Mouse (Mus musculus) E14TG2a.4 (cell line): ENCODE data around the gene D1Pas1.

Experiments
- H3K27me3 ChIP-seq: 2 replicates; pipeline ENCODE4 v1.6.1; 2014; ENCODE audit warnings: low read length, control low read depth; ENCODE audit not compliant: insufficient read depth
- H3K36me3 ChIP-seq: 2 replicates; pipeline ENCODE4 v1.6.1; 2014; ENCODE audit warnings: low read length, control low read depth; ENCODE audit not compliant: insufficient read depth
- H3K4me1 ChIP-seq: replicated peaks from 2 replicates; pipeline ENCODE4 v1.6.1; 2014; ENCODE audit warnings: low read depth, low read length, control low read depth
- H3K4me3 ChIP-seq: replicated peaks from 2 replicates; pipeline ENCODE4 v1.5.1; 2014; ENCODE audit warnings: mild to moderate bottlenecking, low read length
- H3K9me3 ChIP-seq: 2 replicates; pipeline ENCODE4 v1.6.1; 2014; ENCODE audit warnings: low read length, control low read depth
- CTCF ChIP-seq: conservative IDR thresholded peaks from 2 replicates; pipeline ENCODE4 v1.5.1; 2014; ENCODE audit warnings: low read length
- NANOG ChIP-seq: IDR thresholded peaks from 2 replicates; pipeline ENCODE4 v1.6.1; 2014; ENCODE audit warnings: borderline replicate concordance, low read length, mixed read lengths
- POU5F1 ChIP-seq: IDR thresholded peaks from 2 replicates; pipeline ENCODE4 v1.6.1; 2014; ENCODE audit warnings: low read length, borderline replicate concordance

D1Pas1 gene

DNA sequence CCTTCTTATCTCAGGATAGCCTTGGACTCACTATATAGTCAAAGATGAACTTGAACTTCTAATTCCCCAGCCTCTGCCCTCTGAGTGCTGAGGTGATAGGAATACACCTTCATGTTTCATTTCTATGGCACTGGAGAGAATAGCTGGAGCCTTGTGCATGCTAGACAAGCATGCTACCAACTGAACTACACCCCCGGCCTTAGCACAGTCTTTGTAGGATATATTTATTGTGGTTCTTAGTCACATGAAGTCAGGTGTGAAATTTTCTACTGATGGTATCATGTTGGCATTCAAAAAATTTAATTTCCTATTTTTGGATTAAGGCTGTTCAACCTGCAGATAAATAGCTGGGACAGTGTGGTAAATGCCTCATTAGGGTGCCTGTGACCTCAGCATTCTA is 33.0 kb upstream of the D1Pas1 start:
- Histone ChIP-seq H3K4me3 (no peak overlapping the region), H3K36me3 (no peaks in the 10 kb centered on the region), H3K4me1 (peaks cover 15% of the 10 kb centered on the region), H3K27me3 (no peaks in the 10 kb centered on the region), H3K9me3 (no peaks in the 10 kb centered on the region)
- TF ChIP-seq POU5F1 = no peak
- TF ChIP-seq CTCF = no peak
- no peak for TF ChIP-seq NANOG

DNA sequence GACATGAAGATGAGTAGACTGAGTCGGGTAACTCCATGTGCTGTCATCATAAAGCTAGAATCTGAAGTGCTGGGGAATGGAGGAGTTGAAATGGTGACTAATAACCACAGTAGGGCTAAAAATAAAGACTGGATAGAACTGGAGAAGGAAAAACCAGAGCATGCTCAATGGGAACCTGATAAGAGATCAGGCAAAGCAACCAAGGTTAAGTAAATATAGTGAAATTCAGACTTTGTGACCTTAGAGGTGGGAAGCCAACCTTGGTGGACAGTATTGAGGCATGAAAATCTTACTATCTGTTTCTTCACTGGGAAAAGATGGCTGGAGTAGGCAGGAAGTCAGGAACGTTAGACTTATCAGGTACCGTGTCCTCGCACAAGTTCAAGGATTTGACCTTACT is 14.8 kb upstream of the D1Pas1 start:
- H3K4me1 ChIP-seq = peaks cover 13% of the 10 kb centered on the region
- TF ChIP-seq CTCF (no peak), POU5F1 (no peak), NANOG (no peak)
- H3K27me3 ChIP-seq = no peaks in the 10 kb centered on the region; the same call in 1 of the 2 replicates
- H3K4me3 ChIP-seq = no peak overlapping the region
- peaks cover 4% of the 10 kb centered on the region for H3K9me3 ChIP-seq
- H3K36me3 ChIP-seq = no peaks in the 10 kb centered on the region

DNA sequence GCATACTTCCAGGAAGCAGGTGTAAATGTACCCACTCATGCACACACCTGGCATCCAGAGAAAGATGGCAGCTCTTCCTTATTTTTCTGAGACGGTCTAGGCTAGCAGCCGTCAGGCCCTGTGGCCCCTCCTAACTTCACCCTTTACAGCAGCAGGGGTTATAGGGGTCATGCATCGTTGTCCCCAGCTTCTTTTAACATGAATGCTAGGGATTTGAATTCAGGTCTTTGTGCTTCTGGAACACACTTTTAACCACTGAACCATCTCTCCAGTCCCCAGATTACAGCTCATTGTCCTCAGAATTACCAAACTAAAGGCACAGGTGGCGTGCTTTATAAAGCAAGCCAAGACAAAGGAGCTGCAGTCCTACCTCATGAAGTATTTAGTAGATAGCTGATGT is 12.6 kb upstream of the D1Pas1 start:
- Histone ChIP-seq H3K27me3 (no peaks in the 10 kb centered on the region), H3K36me3 (no peaks in the 10 kb centered on the region), H3K9me3 (no peaks in the 10 kb centered on the region), H3K4me3 (no peak overlapping the region), H3K4me1 (peaks cover 13% of the 10 kb centered on the region)
- no peak for TF ChIP-seq NANOG
- no peak for TF ChIP-seq CTCF
- TF ChIP-seq POU5F1 = no peak

DNA sequence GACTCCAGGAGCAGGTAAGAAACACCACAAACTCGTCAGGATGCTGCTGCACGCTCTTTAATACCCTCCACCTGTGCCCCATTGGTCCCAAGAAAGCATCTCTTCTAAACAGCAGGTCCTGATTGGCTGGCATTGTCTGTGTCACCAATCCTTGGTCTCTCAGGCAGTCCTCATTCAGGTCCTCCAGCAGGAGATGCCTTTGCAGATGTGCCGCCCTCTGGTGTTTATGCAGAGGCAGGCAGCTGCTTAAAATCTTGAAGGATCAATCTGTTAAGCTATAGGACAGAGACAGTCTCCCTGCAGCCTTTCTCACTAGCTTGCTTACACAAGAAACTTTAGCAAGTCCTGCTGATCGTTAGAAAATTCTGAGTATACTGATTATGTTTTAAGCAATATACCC is 7.8 kb upstream of the D1Pas1 start:
- TF ChIP-seq NANOG = no peak
- peak; percentile 49 for TF ChIP-seq CTCF
- no peak for TF ChIP-seq POU5F1
- no peaks in the 10 kb centered on the region for H3K27me3 ChIP-seq
- H3K36me3 ChIP-seq = no peaks in the 10 kb centered on the region
- H3K4me3 ChIP-seq = no peak overlapping the region
- H3K9me3 ChIP-seq = no peaks in the 10 kb centered on the region
- H3K4me1 ChIP-seq = peaks cover 21% of the 10 kb centered on the region

DNA sequence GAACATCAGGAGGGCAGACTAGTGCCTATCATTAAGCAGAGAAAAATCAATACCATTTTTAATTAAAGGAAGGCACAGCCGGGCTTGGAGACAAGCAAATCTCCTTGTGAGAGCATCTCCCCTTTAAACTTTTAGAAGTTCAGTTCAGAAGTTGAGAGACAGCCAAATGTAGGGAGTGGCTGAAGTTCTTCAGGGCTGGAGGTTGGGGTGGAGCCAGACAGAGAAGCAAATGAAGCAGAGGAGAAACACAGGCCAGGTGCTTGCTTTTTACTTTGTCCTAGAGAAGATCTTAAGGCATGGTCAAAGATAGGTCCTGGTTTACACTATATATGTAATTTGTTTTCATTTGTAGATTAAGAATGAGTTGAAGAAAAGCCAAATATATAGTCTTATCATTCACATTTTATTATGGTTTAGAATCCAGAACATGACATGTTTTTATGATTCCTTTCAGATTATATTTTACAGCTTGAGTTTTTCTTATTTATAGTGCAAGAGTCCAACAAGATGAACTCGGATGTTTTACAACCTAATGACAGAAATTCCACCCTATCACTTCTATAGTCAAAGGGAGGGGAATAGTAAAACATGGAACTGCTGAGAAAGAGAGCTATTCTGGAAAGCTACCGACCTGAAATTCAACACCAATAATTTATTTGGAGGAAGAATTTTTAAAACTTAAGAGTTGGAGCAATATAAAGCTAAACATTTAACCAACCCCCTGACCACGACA is 2.9 kb upstream of the D1Pas1 start:
- Histone ChIP-seq H3K4me3 (no peak overlapping the region), H3K4me1 (peaks cover 35% of the 10 kb centered on the region), H3K27me3 (no peaks in the 10 kb centered on the region), H3K36me3 (peaks cover 11% of the 10 kb centered on the region), H3K9me3 (peaks cover 10% of the 10 kb centered on the region)
- TF ChIP-seq CTCF (no peak), POU5F1 (no peak), NANOG (no peak)

DNA sequence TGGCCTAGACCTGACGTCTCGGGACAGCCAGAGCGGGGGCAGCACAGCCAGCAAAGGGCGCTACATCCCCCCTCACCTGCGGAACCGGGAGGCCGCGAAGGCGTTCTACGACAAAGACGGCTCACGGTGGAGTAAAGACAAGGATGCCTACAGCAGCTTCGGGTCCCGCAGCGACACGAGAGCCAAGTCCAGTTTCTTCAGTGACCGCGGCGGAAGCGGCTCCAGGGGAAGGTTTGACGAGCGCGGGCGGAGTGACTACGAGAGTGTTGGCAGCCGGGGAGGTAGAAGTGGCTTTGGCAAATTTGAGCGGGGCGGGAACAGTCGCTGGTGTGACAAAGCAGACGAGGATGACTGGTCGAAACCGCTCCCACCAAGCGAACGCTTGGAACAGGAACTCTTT is 710 bp downstream of the D1Pas1 start:
- TF ChIP-seq NANOG (no peak), POU5F1 (no peak), CTCF (no peak)
- peak overlapping the region; percentile 84 for H3K4me3 ChIP-seq
- H3K27me3 ChIP-seq = no peaks in the 10 kb centered on the region
- peaks cover 12% of the 10 kb centered on the region for H3K9me3 ChIP-seq
- peaks cover 42% of the 10 kb centered on the region for H3K36me3 ChIP-seq
- peaks cover 41% of the 10 kb centered on the region for H3K4me1 ChIP-seq

DNA sequence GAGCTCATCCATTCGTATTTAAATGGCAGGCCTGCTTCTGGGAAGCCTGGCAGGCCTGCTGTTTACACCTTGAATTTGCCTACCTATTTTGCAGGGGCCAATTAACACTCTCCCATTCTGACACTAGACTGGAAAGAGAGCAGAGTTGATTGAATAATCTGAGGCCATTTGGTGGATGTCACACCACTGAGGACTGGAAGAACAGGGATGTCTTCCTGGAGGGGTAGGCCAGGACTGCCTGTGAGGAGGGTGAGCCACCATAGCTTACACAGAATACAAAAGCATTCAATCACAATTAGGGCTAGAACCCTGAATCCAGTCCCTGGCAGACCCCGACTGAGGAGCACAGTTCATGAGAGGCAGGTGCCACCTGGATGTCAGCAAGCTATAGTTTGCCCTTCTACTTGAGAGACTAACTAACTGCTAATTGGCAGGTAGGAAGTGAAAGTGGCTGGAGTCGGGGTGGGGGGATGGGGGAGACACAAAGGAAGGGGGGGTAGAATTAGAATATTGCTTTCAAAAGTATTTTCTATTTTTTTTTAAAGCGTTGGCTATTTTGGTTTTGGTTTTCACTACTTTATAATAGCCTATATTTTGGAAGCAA is 9.8 kb downstream of the D1Pas1 start:
- no peaks in the 10 kb centered on the region for H3K27me3 ChIP-seq
- peaks cover 5% of the 10 kb centered on the region for H3K9me3 ChIP-seq
- H3K36me3 ChIP-seq = peaks cover 4% of the 10 kb centered on the region; the same call in 1 of the 2 replicates
- H3K4me1 ChIP-seq = peaks cover 23% of the 10 kb centered on the region
- H3K4me3 ChIP-seq = no peak overlapping the region
- TF ChIP-seq CTCF (no peak), POU5F1 (no peak), NANOG (no peak)

DNA sequence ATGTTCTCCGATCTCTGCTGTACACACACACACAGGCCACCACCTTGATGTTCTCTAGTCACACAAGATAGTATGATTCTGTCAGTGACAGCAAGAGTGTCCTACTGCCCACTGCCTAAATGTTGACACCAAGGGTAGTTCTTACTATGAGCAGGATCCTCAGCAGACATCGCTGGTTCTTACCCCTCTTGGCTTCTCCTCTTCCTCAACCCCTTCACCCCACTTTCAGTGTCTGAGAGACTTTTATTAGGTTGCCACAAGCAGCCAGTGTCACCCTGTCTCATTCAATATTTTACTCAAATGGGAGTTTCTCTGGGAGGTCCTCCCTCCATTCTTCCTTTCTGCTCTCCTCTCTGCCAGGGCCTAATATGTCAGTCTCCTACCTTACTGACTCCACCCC is 10.6 kb downstream of the D1Pas1 start:
- H3K27me3 ChIP-seq = no peaks in the 10 kb centered on the region
- peaks cover 5% of the 10 kb centered on the region for H3K9me3 ChIP-seq
- no peak for TF ChIP-seq POU5F1
- no peak for TF ChIP-seq CTCF
- no peak for TF ChIP-seq NANOG
- H3K4me3 ChIP-seq = no peak overlapping the region
- no peaks in the 10 kb centered on the region for H3K36me3 ChIP-seq
- H3K4me1 ChIP-seq = peaks cover 23% of the 10 kb centered on the region

DNA sequence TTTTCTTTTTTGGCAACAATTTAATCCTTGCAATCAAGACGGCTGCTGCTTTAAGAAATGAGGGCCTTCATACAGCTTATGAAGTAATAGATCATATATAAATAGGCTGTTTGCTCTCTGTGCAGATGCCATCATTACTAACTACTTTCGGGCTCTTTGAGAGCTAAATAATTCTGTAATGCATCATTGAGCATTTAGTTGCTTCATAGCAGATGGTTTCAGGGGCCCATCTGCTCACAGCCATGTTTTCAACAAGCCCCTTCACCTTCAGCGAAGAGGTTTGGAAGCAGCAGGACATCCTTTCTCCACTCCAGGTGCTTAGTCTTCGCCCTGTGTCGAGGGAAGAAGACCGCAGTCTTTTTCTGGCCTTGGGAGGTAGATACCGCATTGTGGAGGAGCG is 12.2 kb downstream of the D1Pas1 start:
- TF ChIP-seq NANOG (no peak), CTCF (no peak), POU5F1 (no peak)
- H3K4me1 ChIP-seq = peaks cover 23% of the 10 kb centered on the region
- H3K9me3 ChIP-seq = peaks cover 5% of the 10 kb centered on the region
- no peak overlapping the region for H3K4me3 ChIP-seq
- no peaks in the 10 kb centered on the region for H3K27me3 ChIP-seq
- H3K36me3 ChIP-seq = no peaks in the 10 kb centered on the region
